In the genomic region with DNA sequence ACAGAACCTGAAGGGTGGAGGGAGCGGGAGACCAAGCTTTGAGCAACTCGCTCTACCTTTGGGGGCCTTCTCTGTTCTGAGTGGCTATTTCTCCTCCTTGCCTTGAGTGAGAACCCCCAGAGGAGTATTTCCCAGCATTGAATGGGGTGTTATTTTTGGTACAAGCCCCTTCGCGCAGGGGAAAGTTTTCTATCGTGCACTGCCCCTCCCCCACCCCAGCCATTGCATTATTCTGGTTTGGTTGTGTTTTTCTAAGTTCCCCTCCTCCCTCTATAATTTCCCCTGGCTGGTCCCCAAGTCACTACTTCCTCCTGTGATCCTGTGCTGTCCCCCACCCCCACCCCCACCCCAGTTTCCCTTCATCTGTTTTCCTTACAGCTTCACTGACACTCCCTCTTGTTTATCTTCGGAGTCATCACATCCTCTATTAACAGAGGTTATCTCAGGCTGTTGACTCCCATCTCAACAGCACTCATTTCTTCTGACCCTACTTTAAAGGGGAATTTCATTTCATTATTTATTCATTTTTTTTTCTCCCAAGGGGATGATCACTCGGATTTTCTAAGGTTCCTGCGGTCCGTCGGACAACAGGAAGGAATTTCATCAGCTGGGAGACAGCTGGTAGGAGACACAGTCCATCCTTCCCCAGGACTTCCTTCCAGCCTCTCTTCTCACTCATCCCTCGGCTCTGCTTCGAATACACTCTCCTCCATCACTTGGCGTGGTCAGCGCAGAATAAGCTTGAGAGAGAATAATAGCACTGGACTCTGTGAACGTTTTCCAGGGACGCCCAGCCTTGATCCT, we compare ENCODE assay signal across 9 mouse cellular contexts. TPM values are rescaled to one million over a fixed set of nuclear protein-coding genes. Genes with fewer than 3 reads are reported as not detected.
DNase-seq lines count a peak whose midpoint lies in the region; ATAC-seq lines count a peak whose summit lies in the region.
"Had no signal": no experiment of that assay in that cellular context is flagged by ENCODE, and none has a peak within 500 bp of the region (broad histone marks: within the 10 kb centered on the region; RNA-seq: fewer than 3 reads in every experiment).

No protein-coding gene starts in this region.

- no peak overlapping the region for H3K27ac ChIP-seq in liver, embryonic 13.5 days
- H3K27ac ChIP-seq in stomach, embryonic 16.5 days (ENCODE audit: low read length) = 0 out of 2 replicates have a peak overlapping the region, but pooled peaks have one; percentile 10
- H3K27ac ChIP-seq: forebrain, embryonic 13.5 days had no signal

- H3K4me3 ChIP-seq in liver, embryonic 13.5 days (replicated peaks) = no peak overlapping the region
- H3K4me3 ChIP-seq in stomach, embryonic 16.5 days (replicated peaks; ENCODE audit: low read length) = no peak overlapping the region
- H3K4me3 ChIP-seq: forebrain, embryonic 13.5 days had no signal

- 17% methylated on average over 16 of the region's 16 CpGs for WGBS in liver, embryonic 13.5 days (ENCODE audit: insufficient replicate concordance)
- 33% methylated on average over 16 of the region's 16 CpGs for WGBS in stomach, embryonic 16.5 days

- H3K4me2 ChIP-seq in liver, embryonic 13.5 days = 0 out of 2 replicates have a peak overlapping the region, but pooled peaks have one; percentile 5
- H3K4me2 ChIP-seq in stomach, embryonic 16.5 days (ENCODE audit: low read depth, low read length) = peak overlapping the region; percentile 29; the same call in 1 of the 2 replicates
- H3K4me2 ChIP-seq: forebrain, embryonic 13.5 days had no signal

- intact Hi-C loops in heart, postnatal 14 days (cut with DNase I) = no loop called here

- no peaks in the 10 kb centered on the region for H3K9me3 ChIP-seq in liver, embryonic 13.5 days (replicated peaks)
- no peaks in the 10 kb centered on the region for H3K9me3 ChIP-seq in stomach, embryonic 16.5 days (replicated peaks; ENCODE audit: control insufficient read depth, low read length)
- H3K9me3 ChIP-seq: forebrain, embryonic 13.5 days had no signal

- peaks cover 9% of the 10 kb centered on the region; the same call in 1 of the 2 replicates for H3K4me1 ChIP-seq in liver, embryonic 13.5 days (replicated peaks)
- peaks cover 9% of the 10 kb centered on the region; the same call in 1 of the 2 replicates for H3K4me1 ChIP-seq in stomach, embryonic 16.5 days (ENCODE audit: control insufficient read depth, insufficient read depth, low read length)

- peak; percentile 37 to 59 for DNase-seq in spleen, postnatal 36 days (ENCODE audit: low spot score in 2 of 2)
- no peak for DNase-seq in spleen, postnatal 14 days (ENCODE audit: low spot score in 2 of 2)
- peak; percentile 23 to 50 for DNase-seq in heart, postnatal 14 days
- DNase-seq in liver, embryonic 13.5 days = no peak
- no peak for DNase-seq in right cerebral cortex, adult 2 months (ENCODE audit: low spot score in 2 of 2)
- DNase-seq in left cerebral cortex, adult 9 months (ENCODE audit: low spot score in 2 of 2) = no peak
- no peak for DNase-seq in ovary, adult 18-20 months (ENCODE audit: low spot score)

- ATAC-seq in liver, embryonic 13.5 days (ENCODE audit: low read depth) = no peak
- ATAC-seq in stomach, embryonic 16.5 days (ENCODE audit: insufficient read depth, low FRiP score) = no peak
- ATAC-seq: forebrain, embryonic 13.5 days had no signal

- no peaks in the 10 kb centered on the region for H3K36me3 ChIP-seq in liver, embryonic 13.5 days
- H3K36me3 ChIP-seq in stomach, embryonic 16.5 days (ENCODE audit: control insufficient read depth, insufficient read depth, low read length) = no peaks in the 10 kb centered on the region

- no peaks in the 10 kb centered on the region for H3K27me3 ChIP-seq in liver, embryonic 13.5 days
- no peaks in the 10 kb centered on the region for H3K27me3 ChIP-seq in stomach, embryonic 16.5 days (ENCODE audit: control insufficient read depth, insufficient read depth, low read length)
- H3K27me3 ChIP-seq: forebrain, embryonic 13.5 days had no signal

- no peak overlapping the region for H3K9ac ChIP-seq in liver, embryonic 13.5 days
- no peak overlapping the region for H3K9ac ChIP-seq in stomach, embryonic 16.5 days (ENCODE audit: low read length)
- H3K9ac ChIP-seq: forebrain, embryonic 13.5 days had no signal

RNA-seq across cellular contexts. Expression of a gene that starts 58.9 kb away (rescaled TPM):
- total RNA-seq in heart, postnatal 14 days (2021) = 10 to 100 TPM; 57.4 to 62.8 TPM
- 1.9 and 2.5 TPM in 2 replicates for polyA plus RNA-seq in liver, embryonic 13.5 days (2015; fragmentation: Nextera tagmentation; extraction: Ambion mirVana)
- polyA plus RNA-seq in stomach, embryonic 16.5 days (2015; fragmentation: Nextera tagmentation; extraction: Ambion mirVana) = 8.7 and 10.3 TPM in 2 replicates

Comparison
In these comparisons a context has a peak if more than half of its experiments do, and no peak if none do; other contexts are left out.
1. DNase-seq: peak in spleen, postnatal 36 days (2 of 2) and heart, postnatal 14 days (2 of 2); none in spleen, postnatal 14 days (0 of 2), liver, embryonic 13.5 days (single experiment), right cerebral cortex, adult 2 months (0 of 2), left cerebral cortex, adult 9 months (0 of 2) and ovary, adult 18-20 months (single experiment).